Mouse (Mus musculus): ENCODE results near the gene Lrfn5.
A peak's percentile ranks its signal among the peaks of the same experiment; 100 is the strongest.

DNA sequence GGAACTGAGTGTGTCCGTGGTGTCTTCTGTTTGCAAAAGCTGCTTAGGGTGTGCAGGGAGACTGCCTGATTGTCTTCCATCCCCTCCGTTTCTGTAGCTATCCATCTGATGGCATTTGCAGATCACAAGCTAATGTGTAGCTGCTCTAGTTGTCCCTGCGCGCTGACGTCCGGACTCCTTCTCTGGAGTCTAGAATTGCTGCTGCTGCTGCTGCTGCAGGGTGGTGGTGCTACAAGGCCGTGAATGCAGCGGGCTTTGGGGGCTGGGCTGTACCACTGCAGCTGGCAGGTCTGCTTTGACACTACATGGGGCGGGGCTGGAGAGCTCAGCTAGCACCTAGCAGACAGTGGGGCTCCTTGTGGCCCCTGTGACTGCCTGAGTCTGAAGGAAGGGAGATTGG, 3.2 kb downstream of the Lrfn5 start:
- no peak for TF ChIP-seq POLR2A (IDR thresholded peaks at IDR 0.05; ENCODE audit: insufficient read depth, low read length)
- peak; percentile 25 for TF ChIP-seq CTCF (IDR thresholded peaks at IDR 0.05; ENCODE audit: low read depth, low read length)

All from ES-Bruce4 (cell line).